Mouse (Mus musculus) common myeloid progenitor, adult 5-6 weeks (primary cell): Measurements from ENCODE around the gene Thsd7b. TPM values are rescaled to one million over a fixed set of nuclear protein-coding genes. Genes with fewer than 3 reads are reported as not detected.
"Not testable (repeated sequence)": the region's sequence is repeated elsewhere in the genome, so short reads cannot be mapped to it uniquely, and the experiment has no call there.

Experiments used
- ATAC-seq: replicated peaks from 2 replicates; pipeline ENCODE4 v1.8.0; 2016; ENCODE audit warnings: low read depth, mild to moderate bottlenecking, moderate TSS enrichment, inconsistent platforms; ENCODE audit not compliant: poor library complexity, severe bottlenecking
- total RNA-seq: library from RNA; stranded (forward); fragments of 200-1000, 187-1606 nt; gene quantifications from 2 replicates; pipeline ENCODE4 v1.2.3, GENCODE M21; 2017

Thsd7b gene
- total RNA-seq, 1 experiment from 2014 or later = not detected

DNA sequence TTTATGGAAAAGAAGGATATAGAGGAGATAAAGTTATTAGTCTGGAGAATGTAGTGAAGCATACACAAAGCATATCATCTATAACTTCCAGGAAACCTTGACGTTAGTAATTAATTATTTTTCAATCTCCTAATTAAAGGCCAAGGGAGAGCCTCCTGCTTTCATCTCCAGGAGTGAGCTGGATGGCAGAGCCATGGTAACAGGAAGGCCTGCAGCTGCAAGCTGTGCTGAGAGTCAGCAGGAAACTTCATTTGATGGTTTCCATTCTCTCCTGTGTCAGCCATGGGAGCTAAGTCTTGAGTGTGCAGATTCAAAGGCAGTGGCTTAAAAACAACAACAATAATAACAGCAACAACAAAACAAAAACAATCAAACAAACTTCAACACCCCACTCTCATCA, 507.5 kb downstream of the Thsd7b start:
- ATAC-seq = no peak

GRCm38 (mm10) chr1:129798519-129798918, 525.4 kb downstream of the Thsd7b start:
- ATAC-seq = no peak

DNA sequence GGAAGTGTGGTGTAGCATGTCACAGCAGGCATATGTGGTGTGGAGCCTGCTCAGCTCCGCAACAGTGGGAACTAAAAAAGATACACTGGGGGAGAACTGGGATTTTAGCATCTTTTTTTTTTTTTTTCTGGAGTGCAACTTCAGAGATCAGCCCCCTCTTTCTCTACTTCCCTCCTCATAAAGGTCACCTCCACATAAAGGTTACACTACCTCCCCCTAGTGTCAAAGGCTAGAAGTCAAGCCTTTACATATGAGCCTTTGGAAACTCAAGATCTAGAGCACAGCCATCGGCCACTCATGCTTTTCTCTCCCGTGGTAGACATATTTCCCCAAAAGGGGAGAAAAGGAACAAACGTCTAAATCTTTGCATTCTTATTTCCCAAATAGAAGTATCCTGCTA, 553.8 kb downstream of the Thsd7b start:
- peak; percentile 76 for ATAC-seq

GRCm38 (mm10) chr1:129837324-129837723, 564.2 kb downstream of the Thsd7b start:
- no peak for ATAC-seq

GRCm38 (mm10) chr1:129837776-129838175, 564.7 kb downstream of the Thsd7b start:
- no peak for ATAC-seq

- ATAC-seq = no peak
Observed at GRCm38 (mm10) chr1:129838486-129838885, 565.4 kb downstream of the Thsd7b start.

DNA sequence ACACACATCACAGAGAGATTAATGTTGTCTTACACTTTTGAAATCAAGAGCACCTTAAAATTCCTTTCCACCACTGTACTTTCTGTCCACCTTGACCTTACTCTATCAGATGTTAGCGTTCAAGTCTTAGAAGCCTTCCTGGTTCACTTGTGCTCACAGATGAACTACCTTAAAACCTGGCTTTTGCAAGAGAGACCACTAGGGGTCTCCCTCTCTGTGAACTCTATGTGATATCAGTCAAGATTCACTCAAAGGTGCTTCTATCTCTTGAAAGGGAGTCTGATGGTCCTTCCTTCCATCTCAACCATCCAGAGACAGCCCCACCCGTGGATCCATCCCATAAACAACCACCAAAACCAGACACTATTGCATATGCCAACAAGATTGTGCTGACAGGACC, 570.3 kb downstream of the Thsd7b start:
- ATAC-seq = peak; percentile 87

GRCm38 (mm10) chr1:129850007-129850564, 577.0 kb downstream of the Thsd7b start:
- ATAC-seq = no peak

- ATAC-seq = no peak
Observed at GRCm38 (mm10) chr1:129867714-129868113, 594.6 kb downstream of the Thsd7b start.

DNA sequence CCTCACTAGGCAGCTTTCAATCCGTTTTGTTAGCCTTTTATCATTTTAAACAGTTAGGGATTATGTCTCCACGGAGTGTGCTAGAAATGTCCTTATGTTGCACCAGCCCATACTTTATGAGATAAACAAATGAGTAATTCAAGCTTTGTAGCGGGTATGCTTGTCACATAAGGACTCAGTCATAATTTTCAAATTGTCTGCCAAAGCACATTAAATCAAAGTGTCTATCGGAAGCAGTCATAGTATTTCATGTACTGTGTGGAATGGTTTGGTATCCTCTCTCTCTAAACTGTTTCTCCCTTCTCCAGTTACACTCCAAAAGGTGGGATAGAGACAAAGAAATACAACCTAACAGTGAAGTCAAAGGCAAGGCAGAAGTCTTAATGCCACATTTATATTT, 601.3 kb downstream of the Thsd7b start:
- no peak for ATAC-seq

DNA sequence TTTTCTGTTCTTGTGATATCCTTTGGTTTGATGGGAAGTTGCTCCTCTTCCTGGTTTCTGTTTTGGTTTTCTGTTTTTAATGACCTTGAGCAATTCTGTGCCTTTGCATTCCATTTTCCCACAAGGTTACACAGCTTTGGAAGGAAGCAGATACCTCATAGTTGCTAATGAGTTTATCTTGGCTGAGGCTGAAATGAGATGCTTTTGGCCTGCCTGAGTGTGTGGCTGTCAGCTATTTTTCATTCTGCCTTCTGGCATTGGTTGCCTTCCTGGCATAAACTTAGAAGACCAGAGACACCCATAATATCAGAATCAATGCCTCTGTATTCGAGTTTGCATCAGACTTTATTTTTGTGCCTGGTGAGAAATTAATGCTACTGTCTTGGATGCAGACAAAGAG, 614.8 kb downstream of the Thsd7b start:
- no peak for ATAC-seq

DNA sequence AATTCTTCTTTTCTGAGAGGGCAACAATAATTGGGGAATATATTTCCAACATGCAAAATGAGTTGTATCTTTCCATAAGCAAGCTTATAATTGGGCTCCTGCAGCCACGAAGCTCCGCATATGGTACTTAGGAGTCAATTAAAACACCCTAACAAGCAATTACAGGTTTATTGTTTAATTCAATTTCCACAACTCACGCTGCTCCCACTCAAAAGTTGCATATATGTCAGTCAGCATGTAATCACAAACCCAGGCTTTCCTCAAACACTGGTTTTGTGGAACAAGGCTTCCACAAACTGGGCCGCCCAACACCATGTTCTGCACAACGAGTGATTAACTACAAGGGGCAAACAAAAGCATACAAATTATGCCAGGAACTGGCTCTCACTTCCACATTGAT, 625.0 kb downstream of the Thsd7b start:
- ATAC-seq = no peak

DNA sequence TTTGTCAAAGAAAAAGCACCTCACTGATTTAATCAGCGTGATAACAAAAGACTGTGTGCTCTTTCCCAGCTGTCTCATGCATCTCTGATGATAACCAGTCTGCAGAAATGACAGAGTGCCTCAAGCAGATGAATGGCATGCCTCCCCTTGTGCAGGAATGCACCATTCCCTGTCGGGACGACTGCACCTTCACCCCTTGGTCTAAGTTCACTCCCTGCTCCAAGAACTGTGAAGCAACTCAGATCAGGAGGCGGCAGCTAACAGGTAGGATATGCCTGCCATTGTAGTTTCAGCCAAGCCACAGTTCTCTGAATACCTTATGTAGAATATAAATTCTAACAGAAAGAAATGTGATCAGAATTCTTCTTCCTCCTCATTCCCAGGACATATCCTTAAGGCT, 642.4 kb downstream of the Thsd7b start:
- no peak for ATAC-seq

DNA sequence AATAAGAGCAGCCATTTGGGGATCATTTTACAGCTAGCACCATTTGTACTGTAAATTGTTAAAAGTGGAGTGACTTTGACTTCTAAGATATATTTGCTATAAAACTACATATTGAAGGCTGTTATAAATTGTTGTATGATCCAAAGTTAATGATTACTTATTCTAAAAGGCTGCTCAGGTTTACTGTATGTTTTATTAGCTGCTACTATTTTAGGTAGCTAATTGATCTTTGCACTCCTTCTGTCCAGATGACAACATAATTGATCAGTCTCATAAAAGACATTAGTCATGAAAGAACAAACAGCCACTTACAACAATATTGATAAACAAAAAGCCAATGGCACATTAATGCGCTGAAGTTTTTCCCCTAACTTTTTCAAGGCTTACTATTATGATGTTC, 644.5 kb downstream of the Thsd7b start:
- no peak for ATAC-seq

DNA sequence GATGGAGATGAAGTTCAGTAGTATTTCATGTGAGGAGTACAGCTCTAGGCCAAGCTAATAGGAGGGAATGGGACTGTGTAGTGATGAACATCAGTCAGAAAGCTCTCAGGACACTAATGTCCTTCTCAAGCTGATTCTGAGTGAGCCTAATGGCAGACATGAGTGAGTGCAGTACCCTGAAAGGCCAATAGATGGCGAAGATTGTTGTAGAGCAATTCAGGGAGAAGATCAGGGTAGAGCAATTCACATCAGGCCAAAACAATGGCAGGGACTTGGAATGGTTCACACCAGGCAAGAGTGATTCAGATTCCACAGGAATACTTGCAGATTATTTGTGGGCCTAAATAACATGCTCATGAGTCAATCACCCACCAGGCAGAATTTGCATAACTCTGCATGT, 646.3 kb downstream of the Thsd7b start:
- ATAC-seq = peak; percentile 93

GRCm38 (mm10) chr1:129931003-129931402, 657.9 kb downstream of the Thsd7b start:
- ATAC-seq = no peak

DNA sequence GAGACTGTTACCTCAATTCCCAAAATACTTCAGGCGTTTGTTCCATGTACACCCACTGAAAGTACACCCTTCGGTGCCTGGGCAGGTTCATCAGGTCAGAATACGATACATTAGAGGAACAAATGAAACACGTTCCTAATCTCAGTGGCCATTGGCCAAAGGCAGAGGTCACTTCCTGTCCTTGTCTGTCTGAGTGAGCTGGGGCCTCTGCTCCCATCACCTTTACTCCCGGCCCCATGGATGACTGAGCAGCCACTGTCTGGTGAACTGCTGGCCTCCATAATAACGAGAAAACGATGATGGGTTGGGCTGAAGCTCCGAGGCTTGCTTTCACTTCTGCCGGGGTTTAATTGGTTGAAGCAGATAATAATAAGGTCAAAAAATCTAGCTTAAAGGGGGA, 670.0 kb downstream of the Thsd7b start:
- ATAC-seq = no peak

DNA sequence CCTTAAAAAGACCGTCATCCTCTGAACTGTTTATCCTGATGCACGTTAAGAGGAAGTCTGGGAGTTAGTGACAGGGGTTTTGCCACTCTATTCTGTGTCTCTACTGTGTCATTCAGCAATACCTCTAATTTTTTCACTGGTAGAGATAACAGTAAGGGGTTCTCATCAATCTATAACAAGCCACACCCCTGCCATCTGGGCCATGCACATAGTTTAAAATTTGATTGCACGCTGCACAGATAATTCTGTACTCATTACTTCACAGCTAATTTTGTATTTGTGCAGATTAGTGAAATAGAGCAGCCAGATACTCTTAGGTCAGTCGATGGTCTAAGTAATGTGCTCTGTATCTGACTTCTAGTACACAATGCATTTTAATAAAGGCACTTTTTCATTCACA, 673.9 kb downstream of the Thsd7b start:
- ATAC-seq = no peak

GRCm38 (mm10) chr1:129955478-129955877, 682.4 kb downstream of the Thsd7b start:
- ATAC-seq = no peak

DNA sequence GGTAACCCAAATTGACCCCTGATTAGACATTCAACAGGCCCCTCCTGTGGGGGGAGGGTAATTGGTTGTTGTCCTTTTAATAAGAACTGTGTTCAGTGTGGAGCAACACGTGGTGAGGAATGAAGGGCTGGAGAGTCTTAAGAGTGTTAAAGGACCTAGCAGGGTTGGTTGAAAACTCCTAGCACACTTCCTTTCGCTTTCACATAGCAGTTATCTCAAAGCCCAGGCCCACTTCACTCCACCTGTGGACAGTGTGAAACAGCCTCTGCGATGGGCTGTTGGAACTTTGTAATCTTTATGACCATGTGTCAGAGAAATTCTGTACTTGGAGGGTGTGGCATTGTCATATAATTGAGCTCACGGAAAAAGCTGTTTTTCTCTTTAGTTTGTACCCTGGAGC, 683.5 kb downstream of the Thsd7b start:
- ATAC-seq = peak; percentile 92

DNA sequence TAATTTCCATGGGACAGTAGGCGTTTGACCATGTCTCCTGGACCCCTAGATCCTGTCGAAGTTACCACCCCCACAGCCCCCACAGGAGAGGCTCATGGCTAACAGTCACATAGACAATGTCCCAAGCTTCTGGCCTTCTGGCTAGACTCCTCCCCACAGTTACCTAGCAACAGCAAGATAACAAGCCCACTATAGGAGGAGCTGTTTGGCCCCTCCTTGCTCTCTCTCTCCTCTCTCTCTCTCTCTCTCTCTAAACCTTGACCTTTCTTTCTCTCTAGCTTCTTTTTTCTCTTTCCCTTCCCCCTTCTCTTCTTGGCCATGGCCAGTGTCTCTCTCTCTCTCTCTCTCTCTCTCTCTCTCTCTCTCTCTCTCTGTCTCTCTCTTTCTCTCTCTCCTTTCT, 686.2 kb downstream of the Thsd7b start:
- not testable (repeated sequence) for ATAC-seq

- no peak for ATAC-seq
Observed at GRCm38 (mm10) chr1:129963166-129963565, 690.1 kb downstream of the Thsd7b start.

GRCm38 (mm10) chr1:129989247-129989646, 716.1 kb downstream of the Thsd7b start:
- ATAC-seq = not testable (repeated sequence)
